Mouse (Mus musculus) myocyte (in vitro differentiated cells): Measurements from ENCODE around the gene Ppp2r2c.
"Not testable (repeated sequence)": the region's sequence is repeated elsewhere in the genome, so short reads cannot be mapped to it uniquely, and the experiment has no call there.

Experiments used
- CEBPB ChIP-seq: IDR thresholded peaks from 2 replicates; pipeline ENCODE4 v1.6.1; 2011; ENCODE audit warnings: mild to moderate bottlenecking, moderate library complexity; ENCODE audit not compliant: poor library complexity, insufficient read depth, severe bottlenecking
- E2F4 ChIP-seq: IDR thresholded peaks from one replicate; pipeline ENCODE4 v1.6.1; 2011; ENCODE audit warnings: mild to moderate bottlenecking, control low read depth, moderate library complexity; ENCODE audit not compliant: insufficient read depth

DNA sequence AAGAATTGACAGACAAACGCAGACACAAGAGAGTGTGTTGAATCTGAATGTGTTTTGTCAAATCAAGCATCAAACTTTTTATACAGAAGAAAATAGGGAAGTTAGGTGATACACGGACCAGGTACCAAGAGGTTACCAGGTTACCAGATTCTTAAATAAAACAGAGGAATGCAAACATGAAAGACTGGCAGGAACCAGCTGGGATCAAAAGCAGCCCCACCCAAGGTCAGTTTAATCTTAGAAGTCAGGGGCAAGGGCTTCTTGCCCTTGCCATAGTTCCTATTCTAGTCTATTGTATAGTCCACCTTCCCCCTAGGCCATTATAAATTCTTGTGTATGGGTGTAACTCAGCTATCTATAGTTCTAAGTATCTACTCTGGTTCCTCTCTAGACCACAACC, 70.7 kb downstream of the Ppp2r2c start:
- not testable (repeated sequence) for TF ChIP-seq E2F4, CEBPB
